Mouse (Mus musculus): Measurements from ENCODE around the gene Ntrk3. TPM values are rescaled to one million over a fixed set of nuclear protein-coding genes. Genes with fewer than 3 reads are reported as not detected.
A peak's percentile ranks its signal among the peaks of the same experiment; 100 is the strongest.

The Ntrk3 gene
- polyA plus RNA-seq, 1 experiment from 2014 or later, result 1.3 TPM

GRCm38 (mm10) chr7:78707122-78707521, 30.7 kb downstream of the Ntrk3 start:
- Histone ChIP-seq H3K4me2 (ENCODE audit: low read length) (no peak overlapping the region), H3K27me3 (ENCODE audit: insufficient read depth, low read length) (no peaks in the 10 kb centered on the region), H3K27ac (no peak overlapping the region), H3K9ac (ENCODE audit: low read depth, low read length) (no peak overlapping the region), H3K4me1 (replicated peaks; ENCODE audit: insufficient read depth, low read length) (no peaks in the 10 kb centered on the region), H3K4me3 (replicated peaks; ENCODE audit: low read depth, low read length) (no peak overlapping the region), H3K36me3 (ENCODE audit: insufficient read depth, low read length) (no peaks in the 10 kb centered on the region), H3K9me3 (replicated peaks; ENCODE audit: low read length) (no peaks in the 10 kb centered on the region)
- TF ChIP-seq CTCF (IDR thresholded peaks at IDR 0.05; ENCODE audit: low read depth), result no peak
- WGBS, result 72% methylated on average over 3 of the region's 3 CpGs
- DNase-seq (ENCODE audit: low spot score) (no peak), ATAC-seq (replicated peaks; ENCODE audit: low FRiP score, low read depth) (no peak)

GRCm38 (mm10) chr7:78702676-78703075, 35.1 kb downstream of the Ntrk3 start:
- Histone ChIP-seq H3K27me3 (ENCODE audit: insufficient read depth, low read length) (no peaks in the 10 kb centered on the region), H3K4me2 (ENCODE audit: low read length) (no peak overlapping the region), H3K9me3 (replicated peaks; ENCODE audit: low read length) (no peaks in the 10 kb centered on the region), H3K9ac (ENCODE audit: low read depth, low read length) (no peak overlapping the region), H3K36me3 (ENCODE audit: insufficient read depth, low read length) (no peaks in the 10 kb centered on the region), H3K4me1 (replicated peaks; ENCODE audit: insufficient read depth, low read length) (no peaks in the 10 kb centered on the region), H3K27ac (no peak overlapping the region), H3K4me3 (replicated peaks; ENCODE audit: low read depth, low read length) (no peak overlapping the region)
- ATAC-seq (replicated peaks; ENCODE audit: low FRiP score, low read depth), result no peak
- TF ChIP-seq CTCF (IDR thresholded peaks at IDR 0.05; ENCODE audit: low read depth), result no peak
- DNase-seq (ENCODE audit: low spot score), result no peak
- 58% methylated on average over 6 of the region's 6 CpGs for WGBS

GRCm38 (mm10) chr7:78695200-78695599, 42.6 kb downstream of the Ntrk3 start:
- no peak overlapping the region for H3K4me3 ChIP-seq (replicated peaks; ENCODE audit: low read depth, low read length)
- ATAC-seq (replicated peaks; ENCODE audit: low FRiP score, low read depth) (no peak), DNase-seq (ENCODE audit: low spot score) (no peak)
- no peak overlapping the region for H3K27ac ChIP-seq
- no peak overlapping the region for H3K9ac ChIP-seq (ENCODE audit: low read depth, low read length)
- no peak for TF ChIP-seq CTCF (IDR thresholded peaks at IDR 0.05; ENCODE audit: low read depth)
- no peaks in the 10 kb centered on the region for H3K36me3 ChIP-seq (ENCODE audit: insufficient read depth, low read length)
- H3K9me3 ChIP-seq (replicated peaks; ENCODE audit: low read length), result no peaks in the 10 kb centered on the region
- 87% methylated on average over 3 of the region's 3 CpGs for WGBS
- H3K4me1 ChIP-seq (replicated peaks; ENCODE audit: insufficient read depth, low read length), result no peaks in the 10 kb centered on the region
- H3K4me2 ChIP-seq (ENCODE audit: low read length), result no peak overlapping the region
- no peaks in the 10 kb centered on the region for H3K27me3 ChIP-seq (ENCODE audit: insufficient read depth, low read length)

- ATAC-seq (replicated peaks; ENCODE audit: low FRiP score, low read depth) (no peak), DNase-seq (ENCODE audit: low spot score) (no peak)
- 45% methylated on average over 1 of the region's 1 CpGs for WGBS
- no peaks in the 10 kb centered on the region for H3K4me1 ChIP-seq (replicated peaks; ENCODE audit: insufficient read depth, low read length)
- H3K4me2 ChIP-seq (ENCODE audit: low read length), result no peak overlapping the region
- no peak overlapping the region for H3K4me3 ChIP-seq (replicated peaks; ENCODE audit: low read depth, low read length)
- H3K9me3 ChIP-seq (replicated peaks; ENCODE audit: low read length), result no peaks in the 10 kb centered on the region
- no peaks in the 10 kb centered on the region for H3K27me3 ChIP-seq (ENCODE audit: insufficient read depth, low read length)
- H3K36me3 ChIP-seq (ENCODE audit: insufficient read depth, low read length), result no peaks in the 10 kb centered on the region
- H3K27ac ChIP-seq, result no peak overlapping the region
- H3K9ac ChIP-seq (ENCODE audit: low read depth, low read length), result no peak overlapping the region
- no peak for TF ChIP-seq CTCF (IDR thresholded peaks at IDR 0.05; ENCODE audit: low read depth)
Measured at GRCm38 (mm10) chr7:78693148-78693547, 44.7 kb downstream of the Ntrk3 start.

GRCm38 (mm10) chr7:78690956-78691355, 46.9 kb downstream of the Ntrk3 start:
- H3K36me3 ChIP-seq (ENCODE audit: insufficient read depth, low read length), result no peaks in the 10 kb centered on the region
- no peaks in the 10 kb centered on the region for H3K27me3 ChIP-seq (ENCODE audit: insufficient read depth, low read length)
- TF ChIP-seq CTCF (IDR thresholded peaks at IDR 0.05; ENCODE audit: low read depth), result no peak
- ATAC-seq (replicated peaks; ENCODE audit: low FRiP score, low read depth), result no peak
- no peak overlapping the region for H3K27ac ChIP-seq
- no peaks in the 10 kb centered on the region for H3K9me3 ChIP-seq (replicated peaks; ENCODE audit: low read length)
- peak; percentile 13 for DNase-seq (ENCODE audit: low spot score)
- H3K4me1 ChIP-seq (replicated peaks; ENCODE audit: insufficient read depth, low read length), result no peaks in the 10 kb centered on the region
- H3K4me2 ChIP-seq (ENCODE audit: low read length), result no peak overlapping the region
- no peak overlapping the region for H3K4me3 ChIP-seq (replicated peaks; ENCODE audit: low read depth, low read length)
- 11% methylated on average over 3 of the region's 3 CpGs for WGBS
- H3K9ac ChIP-seq (ENCODE audit: low read depth, low read length), result no peak overlapping the region

GRCm38 (mm10) chr7:78684943-78685342, 52.9 kb downstream of the Ntrk3 start:
- Histone ChIP-seq H3K27me3 (ENCODE audit: insufficient read depth, low read length) (no peaks in the 10 kb centered on the region), H3K9ac (ENCODE audit: low read depth, low read length) (no peak overlapping the region), H3K4me1 (replicated peaks; ENCODE audit: insufficient read depth, low read length) (no peaks in the 10 kb centered on the region), H3K36me3 (ENCODE audit: insufficient read depth, low read length) (no peaks in the 10 kb centered on the region), H3K4me3 (replicated peaks; ENCODE audit: low read depth, low read length) (no peak overlapping the region), H3K9me3 (replicated peaks; ENCODE audit: low read length) (no peaks in the 10 kb centered on the region), H3K4me2 (ENCODE audit: low read length) (no peak overlapping the region), H3K27ac (no peak overlapping the region)
- no peak for TF ChIP-seq CTCF (IDR thresholded peaks at IDR 0.05; ENCODE audit: low read depth)
- no peak for ATAC-seq (replicated peaks; ENCODE audit: low FRiP score, low read depth)
- no peak for DNase-seq (ENCODE audit: low spot score)
- 46% methylated on average over 6 of the region's 6 CpGs for WGBS

- H3K27me3 ChIP-seq (ENCODE audit: insufficient read depth, low read length), result no peaks in the 10 kb centered on the region
- 91% methylated on average over 2 of the region's 2 CpGs for WGBS
Measured at GRCm38 (mm10) chr7:78680871-78681270, 56.9 kb downstream of the Ntrk3 start.

More at GRCm38 (mm10) chr7:78680871-78681270, 56.9 kb downstream of the Ntrk3 start:
- Histone ChIP-seq H3K4me1 (replicated peaks; ENCODE audit: insufficient read depth, low read length) (no peaks in the 10 kb centered on the region), H3K36me3 (ENCODE audit: insufficient read depth, low read length) (no peaks in the 10 kb centered on the region), H3K4me3 (replicated peaks; ENCODE audit: low read depth, low read length) (no peak overlapping the region), H3K9ac (ENCODE audit: low read depth, low read length) (no peak overlapping the region), H3K9me3 (replicated peaks; ENCODE audit: low read length) (no peaks in the 10 kb centered on the region), H3K4me2 (ENCODE audit: low read length) (no peak overlapping the region), H3K27ac (no peak overlapping the region)
- no peak for TF ChIP-seq CTCF (IDR thresholded peaks at IDR 0.05; ENCODE audit: low read depth)
- no peak for ATAC-seq (replicated peaks; ENCODE audit: low FRiP score, low read depth)
- DNase-seq (ENCODE audit: low spot score), result no peak

Measured in kidney, postnatal 0 days (tissue).